Comparison of ENCODE assay signal across 8 mouse cellular contexts in the genomic region with DNA sequence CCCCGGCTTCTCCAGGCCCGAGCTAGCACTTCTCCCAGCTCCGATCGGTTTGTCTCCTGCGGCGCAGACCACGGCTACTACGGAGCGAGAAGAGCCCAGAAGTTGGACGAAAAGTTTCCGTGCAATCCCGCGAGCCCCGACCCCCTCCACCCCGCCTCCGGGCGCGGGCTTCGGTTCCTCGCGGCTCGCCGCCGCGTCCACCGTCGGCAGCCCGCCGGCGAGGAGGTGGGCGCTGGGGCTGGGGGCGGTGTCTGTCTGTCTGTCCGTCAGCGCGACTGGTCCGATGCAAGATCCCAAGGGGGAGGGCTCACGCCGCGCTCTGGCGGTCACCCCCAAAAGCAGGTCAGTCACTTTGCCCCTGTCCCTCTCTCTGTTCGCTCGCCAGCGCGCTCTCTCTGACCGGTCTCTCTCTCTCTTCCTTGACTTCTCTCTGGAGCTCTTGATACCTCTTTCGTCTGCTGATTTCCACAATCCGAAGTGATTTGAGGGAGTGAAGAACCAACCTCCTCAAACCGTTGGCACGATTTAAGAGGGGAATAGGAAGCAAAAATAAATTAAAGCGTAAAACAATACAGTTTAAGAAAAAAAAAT. TPM values are rescaled to one million over a fixed set of nuclear protein-coding genes. Genes with fewer than 3 reads are reported as not detected.
A peak's percentile ranks its signal among the peaks of the same experiment; 100 is the strongest.
DNase-seq lines count a peak whose midpoint lies in the region; ATAC-seq and TF ChIP-seq lines count a peak whose summit lies in the region.

No protein-coding gene starts in this region.

- peak; percentile 85 for DNase-seq in 416B (ENCODE audit: low read depth)
- DNase-seq in heart, postnatal 10 days = peak; percentile 76 to 87
- peak; percentile 32 to 36 for DNase-seq in layer of hippocampus, adult 8-10 months (ENCODE audit: low spot score in 2 of 2)
- peak; percentile 73 for DNase-seq in lung, embryonic 14.5 days
- peak; percentile 53 for DNase-seq in ovary, adult 18-20 months (ENCODE audit: low spot score)
- peak; percentile 29 to 47 for DNase-seq in thymus, postnatal 36 days

- no peak for TF ChIP-seq POLR2A in bone marrow, adult 2 months (IDR thresholded peaks at IDR 0.05; ENCODE audit: borderline replicate concordance, control insufficient read depth, low read depth, low read length)

- H3K27me3 ChIP-seq in forebrain, embryonic 12.5 days = peaks cover 4% of the 10 kb centered on the region; the same call in 1 of the 2 replicates
- no peaks in the 10 kb centered on the region for H3K27me3 ChIP-seq in lung, embryonic 14.5 days (ENCODE audit: insufficient read depth, low read length)

- intact Hi-C loops in heart, postnatal 10 days (cut with DNase I) = loop anchor here (1.0 to 5.0 kb wide), 5 partner anchors 74 to 300 kb away; no protein-coding TSS in a partner anchor

- peak overlapping the region; percentile 86 for H3K4me2 ChIP-seq in forebrain, embryonic 12.5 days
- H3K4me2 ChIP-seq in lung, embryonic 14.5 days = peak overlapping the region; percentile 98

- H3K4me1 ChIP-seq in bone marrow, adult 2 months (ENCODE audit: control insufficient read depth, insufficient read depth, low read length) = no peaks in the 10 kb centered on the region; the same call in 1 of the 2 replicates
- H3K4me1 ChIP-seq in forebrain, embryonic 12.5 days = peaks cover 47% of the 10 kb centered on the region
- peaks cover 16% of the 10 kb centered on the region for H3K4me1 ChIP-seq in lung, embryonic 14.5 days (ENCODE audit: insufficient read depth)

- peak overlapping the region; percentile 94 for H3K9ac ChIP-seq in forebrain, embryonic 12.5 days
- H3K9ac ChIP-seq in lung, embryonic 14.5 days = peak overlapping the region; percentile 99

- peak overlapping the region; percentile 86 for H3K27ac ChIP-seq in bone marrow, adult 2 months (ENCODE audit: control insufficient read depth, insufficient read depth, low read depth, low read length, poor library complexity)
- H3K27ac ChIP-seq in forebrain, embryonic 12.5 days = peak overlapping the region; percentile 92
- H3K27ac ChIP-seq in lung, embryonic 14.5 days (ENCODE audit: low read depth) = peak overlapping the region; percentile 99

- TF ChIP-seq CTCF in bone marrow, adult 2 months (IDR thresholded peaks at IDR 0.05; ENCODE audit: control insufficient read depth, insufficient read depth, low read length) = no peak
- no peak for TF ChIP-seq CTCF in lung, embryonic 14.5 days (IDR thresholded peaks at IDR 0.05; ENCODE audit: low read depth)

- no peak for ATAC-seq in forebrain, embryonic 12.5 days (ENCODE audit: low FRiP score)
- no peak for ATAC-seq in lung, embryonic 14.5 days (ENCODE audit: insufficient read depth)

- H3K9me3 ChIP-seq in forebrain, embryonic 12.5 days = no peaks in the 10 kb centered on the region
- H3K9me3 ChIP-seq in lung, embryonic 14.5 days (ENCODE audit: low read depth, low read length) = no peaks in the 10 kb centered on the region

- no peaks in the 10 kb centered on the region for H3K36me3 ChIP-seq in forebrain, embryonic 12.5 days (replicated peaks)
- peaks cover under 1% of the 10 kb centered on the region for H3K36me3 ChIP-seq in lung, embryonic 14.5 days (ENCODE audit: insufficient read depth)

- WGBS in bone marrow, adult 2 months = under 1% methylated on average over 50 of the region's 50 CpGs
- under 1% methylated on average over 50 of the region's 50 CpGs for WGBS in forebrain, embryonic 12.5 days
- WGBS in lung, embryonic 14.5 days = 0% methylated on average over 47 of the region's 50 CpGs

- H3K4me3 ChIP-seq in bone marrow, adult 2 months (replicated peaks; ENCODE audit: control insufficient read depth, low read depth, low read length) = peak overlapping the region; percentile 82
- peak overlapping the region; percentile 88 for H3K4me3 ChIP-seq in forebrain, embryonic 12.5 days (replicated peaks)
- peak overlapping the region; percentile 96 for H3K4me3 ChIP-seq in lung, embryonic 14.5 days (ENCODE audit: low read depth, low read length)

RNA-seq across cellular contexts. Expression of gene Vegfa, which starts 0.5 kb away (rescaled TPM):
- polyA plus RNA-seq in bone marrow, adult 2 months (2011; ENCODE audit: insufficient read depth, insufficient read length, low replicate concordance, missing spikeins) = 18.2 and 18.8 TPM in 2 replicates
- 4.1 TPM in 2 replicates for polyA plus RNA-seq in forebrain, embryonic 12.5 days (2016; fragmentation: Nextera tagmentation; extraction: Ambion mirVana)
- 100 to 1,000 TPM; 231 to 234 TPM for total RNA-seq in heart, postnatal 10 days (2021)
- 100 to 1,000 TPM in 1 of 4 experiments, 10 to 100 TPM in 3; 63.6 to 104 (median 78.2) TPM for total RNA-seq in layer of hippocampus, adult 8-10 months (2022)
- 6.6 and 7.7 TPM in 2 replicates for polyA plus RNA-seq in lung, embryonic 14.5 days (2014; fragmentation: Nextera tagmentation; extraction: Ambion mirVana)

Comparison
In these comparisons a context has a peak if more than half of its experiments do, and no peak if none do; other contexts are left out.
1. DNase-seq: peak in every context shown above with its lines; median percentile 85 in 416B; 82 in heart, postnatal 10 days; 73 in lung, embryonic 14.5 days; 53 in ovary, adult 18-20 months; 38 in thymus, postnatal 36 days; 34 in layer of hippocampus, adult 8-10 months.